Mouse (Mus musculus): ENCODE data around the gene Lgals9. TPM values are rescaled to one million over a fixed set of nuclear protein-coding genes. Genes with fewer than 3 reads are reported as not detected.
A peak's percentile ranks its signal among the peaks of the same experiment; 100 is the strongest.

Gene Lgals9
- polyA plus RNA-seq, 1 experiment = 10.7 TPM

DNA sequence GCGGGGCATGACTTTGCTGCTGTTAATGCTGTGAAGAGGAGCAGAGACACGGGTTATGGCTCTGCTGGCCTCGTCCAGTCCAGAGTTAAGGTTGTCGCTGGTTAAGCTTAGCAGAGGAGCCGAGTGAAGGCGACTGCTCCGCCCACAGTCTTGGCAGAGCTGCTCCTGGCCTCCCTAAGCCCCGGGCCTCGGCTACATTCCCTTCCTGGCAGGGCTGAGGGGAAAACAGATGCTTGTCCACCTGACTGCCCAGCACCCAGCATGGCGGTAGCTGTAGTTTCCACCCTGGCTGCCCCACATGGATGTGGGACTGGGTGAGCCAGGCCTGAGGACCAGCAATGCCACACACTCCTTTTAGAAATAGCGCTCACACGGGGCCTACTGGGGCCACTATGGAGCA, 31.5 kb upstream of the Lgals9 start:
- Histone ChIP-seq H3K27ac (ENCODE audit: insufficient read depth, low read length) (no peak overlapping the region), H3K36me3 (ENCODE audit: control insufficient read depth, insufficient read depth, low read length, poor library complexity, severe bottlenecking) (no peaks in the 10 kb centered on the region), H3K4me3 (ENCODE audit: low read depth, low read length) (peak overlapping the region; percentile 51)

GRCm38 (mm10) chr11:79015660-79016215, 31.0 kb upstream of the Lgals9 start:
- Histone ChIP-seq H3K4me3 (ENCODE audit: low read depth, low read length) (peak overlapping the region; percentile 51), H3K36me3 (ENCODE audit: control insufficient read depth, insufficient read depth, low read length, poor library complexity, severe bottlenecking) (no peaks in the 10 kb centered on the region), H3K27me3 (ENCODE audit: control insufficient read depth, insufficient read depth, low read length, poor library complexity, severe bottlenecking) (no peaks in the 10 kb centered on the region), H3K9ac (ENCODE audit: low read depth, poor library complexity, severe bottlenecking) (peak overlapping the region; percentile 24), H3K4me1 (ENCODE audit: control insufficient read depth, insufficient read depth, low read length) (peaks cover 6% of the 10 kb centered on the region), H3K9me3 (replicated peaks; ENCODE audit: control insufficient read depth, insufficient read depth, low read length, poor library complexity, severe bottlenecking) (no peaks in the 10 kb centered on the region), H3K27ac (ENCODE audit: insufficient read depth, low read length) (no peak overlapping the region)
- TF ChIP-seq EP300 (IDR thresholded peaks at IDR 0.05; ENCODE audit: insufficient read depth, low read depth, low read length) (no peak), CTCF (IDR thresholded peaks at IDR 0.05; ENCODE audit: low read depth, low read length) (no peak), POLR2A (IDR thresholded peaks at IDR 0.05; ENCODE audit: insufficient read depth, low read length) (no peak)

More for the DNA sequence above, 31.5 kb upstream of the Lgals9 start:
- H3K9ac ChIP-seq (ENCODE audit: low read depth, poor library complexity, severe bottlenecking) = peak overlapping the region; percentile 24
- H3K9me3 ChIP-seq (replicated peaks; ENCODE audit: control insufficient read depth, insufficient read depth, low read length, poor library complexity, severe bottlenecking) = no peaks in the 10 kb centered on the region
- H3K4me1 ChIP-seq (ENCODE audit: control insufficient read depth, insufficient read depth, low read length) = peaks cover 6% of the 10 kb centered on the region
- H3K27me3 ChIP-seq (ENCODE audit: control insufficient read depth, insufficient read depth, low read length, poor library complexity, severe bottlenecking) = no peaks in the 10 kb centered on the region
- no peak for TF ChIP-seq CTCF (IDR thresholded peaks at IDR 0.05; ENCODE audit: low read depth, low read length)

DNA sequence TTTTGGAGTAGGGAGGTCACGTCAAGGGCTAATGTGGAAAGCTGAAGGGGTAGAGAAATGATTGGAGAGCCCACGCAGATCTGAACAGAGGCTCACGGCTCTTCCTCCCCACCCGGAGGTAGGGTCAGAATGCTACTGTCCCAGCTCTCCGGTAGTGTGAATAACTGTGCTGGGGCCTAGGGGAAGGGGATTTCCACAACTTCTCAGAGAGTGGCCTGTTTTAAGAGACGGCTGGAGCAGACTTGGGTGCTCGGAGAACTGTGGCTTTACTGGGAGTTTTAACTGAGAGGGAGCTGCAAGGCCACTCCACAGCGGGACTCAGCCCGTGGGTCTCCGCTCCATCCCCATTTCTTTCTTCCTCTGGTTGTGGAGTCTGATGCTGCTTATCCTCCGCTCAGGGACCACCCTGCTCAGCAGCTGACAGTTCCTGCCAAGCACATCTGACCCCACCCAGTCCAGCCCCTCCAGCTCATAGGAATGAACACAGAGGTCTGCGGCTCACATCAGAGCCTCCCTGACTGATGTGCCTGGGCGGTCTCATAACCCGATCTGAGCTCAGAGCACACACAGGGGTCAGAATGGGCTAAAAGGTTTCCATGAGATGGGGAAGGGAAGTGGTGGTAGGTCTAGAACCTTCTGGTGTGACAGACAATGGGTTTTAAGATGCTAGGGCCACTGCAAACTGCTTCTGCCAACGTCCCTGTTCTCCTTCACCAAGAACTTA, 30.0 kb upstream of the Lgals9 start:
- TF ChIP-seq CTCF (IDR thresholded peaks at IDR 0.05; ENCODE audit: low read depth, low read length) = no peak
- TF ChIP-seq EP300 (IDR thresholded peaks at IDR 0.05; ENCODE audit: insufficient read depth, low read depth, low read length) = no peak
- no peak for TF ChIP-seq POLR2A (IDR thresholded peaks at IDR 0.05; ENCODE audit: insufficient read depth, low read length)
- H3K9me3 ChIP-seq (replicated peaks; ENCODE audit: control insufficient read depth, insufficient read depth, low read length, poor library complexity, severe bottlenecking) = no peaks in the 10 kb centered on the region
- no peak overlapping the region for H3K27ac ChIP-seq (ENCODE audit: insufficient read depth, low read length)
- H3K27me3 ChIP-seq (ENCODE audit: control insufficient read depth, insufficient read depth, low read length, poor library complexity, severe bottlenecking) = no peaks in the 10 kb centered on the region
- no peaks in the 10 kb centered on the region for H3K36me3 ChIP-seq (ENCODE audit: control insufficient read depth, insufficient read depth, low read length, poor library complexity, severe bottlenecking)
- peak overlapping the region; percentile 27; the same call in 1 of the 2 replicates for H3K9ac ChIP-seq (ENCODE audit: low read depth, poor library complexity, severe bottlenecking)
- 0 out of 2 replicates have a peak overlapping the region, but pooled peaks have one; percentile 3 for H3K4me3 ChIP-seq (ENCODE audit: low read depth, low read length)
- H3K4me1 ChIP-seq (ENCODE audit: control insufficient read depth, insufficient read depth, low read length) = peaks cover 3% of the 10 kb centered on the region

GRCm38 (mm10) chr11:79013806-79014205, 29.1 kb upstream of the Lgals9 start:
- TF ChIP-seq POLR2A (IDR thresholded peaks at IDR 0.05; ENCODE audit: insufficient read depth, low read length) (no peak), CTCF (IDR thresholded peaks at IDR 0.05; ENCODE audit: low read depth, low read length) (no peak), EP300 (IDR thresholded peaks at IDR 0.05; ENCODE audit: insufficient read depth, low read depth, low read length) (no peak)
- Histone ChIP-seq H3K9me3 (replicated peaks; ENCODE audit: control insufficient read depth, insufficient read depth, low read length, poor library complexity, severe bottlenecking) (no peaks in the 10 kb centered on the region), H3K27me3 (ENCODE audit: control insufficient read depth, insufficient read depth, low read length, poor library complexity, severe bottlenecking) (no peaks in the 10 kb centered on the region), H3K9ac (ENCODE audit: low read depth, poor library complexity, severe bottlenecking) (no peak overlapping the region), H3K4me1 (ENCODE audit: control insufficient read depth, insufficient read depth, low read length) (peaks cover 3% of the 10 kb centered on the region), H3K36me3 (ENCODE audit: control insufficient read depth, insufficient read depth, low read length, poor library complexity, severe bottlenecking) (no peaks in the 10 kb centered on the region), H3K4me3 (ENCODE audit: low read depth, low read length) (no peak overlapping the region), H3K27ac (ENCODE audit: insufficient read depth, low read length) (no peak overlapping the region)

GRCm38 (mm10) chr11:79013056-79013455, 28.3 kb upstream of the Lgals9 start:
- Histone ChIP-seq H3K4me1 (ENCODE audit: control insufficient read depth, insufficient read depth, low read length) (peaks cover 6% of the 10 kb centered on the region), H3K36me3 (ENCODE audit: control insufficient read depth, insufficient read depth, low read length, poor library complexity, severe bottlenecking) (no peaks in the 10 kb centered on the region), H3K27me3 (ENCODE audit: control insufficient read depth, insufficient read depth, low read length, poor library complexity, severe bottlenecking) (no peaks in the 10 kb centered on the region), H3K9ac (ENCODE audit: low read depth, poor library complexity, severe bottlenecking) (no peak overlapping the region), H3K4me3 (ENCODE audit: low read depth, low read length) (no peak overlapping the region), H3K27ac (ENCODE audit: insufficient read depth, low read length) (no peak overlapping the region), H3K9me3 (replicated peaks; ENCODE audit: control insufficient read depth, insufficient read depth, low read length, poor library complexity, severe bottlenecking) (no peaks in the 10 kb centered on the region)
- TF ChIP-seq POLR2A (IDR thresholded peaks at IDR 0.05; ENCODE audit: insufficient read depth, low read length) = no peak
- no peak for TF ChIP-seq EP300 (IDR thresholded peaks at IDR 0.05; ENCODE audit: insufficient read depth, low read depth, low read length)
- TF ChIP-seq CTCF (IDR thresholded peaks at IDR 0.05; ENCODE audit: low read depth, low read length) = no peak

- TF ChIP-seq EP300 (IDR thresholded peaks at IDR 0.05; ENCODE audit: insufficient read depth, low read depth, low read length) = no peak
- no peak for TF ChIP-seq CTCF (IDR thresholded peaks at IDR 0.05; ENCODE audit: low read depth, low read length)
- TF ChIP-seq POLR2A (IDR thresholded peaks at IDR 0.05; ENCODE audit: insufficient read depth, low read length) = no peak
- Histone ChIP-seq H3K4me1 (ENCODE audit: control insufficient read depth, insufficient read depth, low read length) (peaks cover 9% of the 10 kb centered on the region), H3K9me3 (replicated peaks; ENCODE audit: control insufficient read depth, insufficient read depth, low read length, poor library complexity, severe bottlenecking) (no peaks in the 10 kb centered on the region), H3K36me3 (ENCODE audit: control insufficient read depth, insufficient read depth, low read length, poor library complexity, severe bottlenecking) (no peaks in the 10 kb centered on the region), H3K27me3 (ENCODE audit: control insufficient read depth, insufficient read depth, low read length, poor library complexity, severe bottlenecking) (no peaks in the 10 kb centered on the region), H3K9ac (ENCODE audit: low read depth, poor library complexity, severe bottlenecking) (no peak overlapping the region), H3K4me3 (ENCODE audit: low read depth, low read length) (no peak overlapping the region), H3K27ac (ENCODE audit: insufficient read depth, low read length) (no peak overlapping the region)
Observed at GRCm38 (mm10) chr11:79012529-79012928, 27.8 kb upstream of the Lgals9 start.

Measured in ES-Bruce4 (cell line).